Mouse (Mus musculus): Measurements from ENCODE around the gene Bcr.

DNA sequence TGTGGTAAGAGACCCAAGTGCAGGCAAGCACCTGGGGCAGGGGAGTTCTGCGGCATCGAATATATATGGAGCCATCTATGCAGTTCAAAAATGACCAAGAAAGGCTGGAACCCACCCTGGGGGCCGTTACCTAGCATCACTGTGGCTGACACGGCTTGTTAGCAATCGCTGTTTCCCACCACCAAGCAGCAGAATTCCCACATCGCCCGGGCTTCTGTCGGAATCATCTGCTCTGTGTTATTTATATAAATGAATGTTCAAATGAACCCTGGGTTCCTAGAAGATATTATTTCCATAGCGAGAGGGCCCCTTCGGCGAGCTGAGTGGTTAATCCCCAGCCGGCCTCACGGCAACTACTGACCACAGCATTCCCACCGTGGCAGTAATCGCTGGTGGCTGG is 49.7 kb upstream of the Bcr start:
- TF ChIP-seq GATA1 (IDR thresholded peaks at IDR 0.05; ENCODE audit: borderline replicate concordance, low read length) (no peak), FLI1 (IDR thresholded peaks at IDR 0.05; ENCODE audit: low read length) (no peak)
